Mouse (Mus musculus) liver, embryonic 13.5 days (tissue): ENCODE results near the gene Gprc6a. TPM values are rescaled to one million over a fixed set of nuclear protein-coding genes. Genes with fewer than 3 reads are reported as not detected.

Source experiments
- ATAC-seq: fragments of 200-750 bp; cut with Nextera tagmentation; 2 replicates; pipeline ENCODE4 v1.8.0; 2017; ENCODE audit warnings: low read depth, mild to moderate bottlenecking, moderate number of reproducible peaks, moderate library complexity
- DNase-seq: peaks from one replicate; pipeline ENCODE4 v3.0.0; 2022
- H3K27ac ChIP-seq: fragments of 300-500 bp; sonication (generic); 2 replicates; pipeline ENCODE4 v1.5.1; 2015; ENCODE audit warnings: moderate library complexity, mild to moderate bottlenecking, inconsistent platforms
- H3K27me3 ChIP-seq: fragments of 300-500 bp; sonication (generic); 2 replicates; pipeline ENCODE4 v1.6.1; 2015; ENCODE audit warnings: mild to moderate bottlenecking, inconsistent platforms
- H3K36me3 ChIP-seq: fragments of 300-500 bp; sonication (generic); 2 replicates; pipeline ENCODE4 v1.6.1; 2015; ENCODE audit warnings: mild to moderate bottlenecking, inconsistent platforms
- H3K4me1 ChIP-seq: fragments of 300-500 bp; sonication (generic); replicated peaks from 2 replicates; pipeline ENCODE4 v1.6.1; 2015; ENCODE audit warnings: inconsistent platforms
- H3K4me2 ChIP-seq: fragments of 300-500 bp; sonication (generic); 2 replicates; pipeline ENCODE4 v1.6.1; 2015; ENCODE audit warnings: inconsistent platforms, mild to moderate bottlenecking, moderate library complexity
- H3K4me3 ChIP-seq: fragments of 300-500 bp; sonication (generic); replicated peaks from 2 replicates; pipeline ENCODE4 v1.5.1; 2015; ENCODE audit warnings: mild to moderate bottlenecking, inconsistent platforms
- H3K9ac ChIP-seq: fragments of 300-500 bp; sonication (generic); 2 replicates; pipeline ENCODE4 v1.6.1; 2015; ENCODE audit warnings: mild to moderate bottlenecking, inconsistent platforms
- H3K9me3 ChIP-seq: fragments of 300-500 bp; sonication (generic); replicated peaks from 2 replicates; pipeline ENCODE4 v1.6.1; 2016; ENCODE audit warnings: inconsistent platforms
- WGBS: fragments of 180-500 bp; shearing (Covaris S2); methylation state at CpG from one replicate; pipeline ENCODE4 v1.1.7; 2015; ENCODE audit not compliant: insufficient replicate concordance; 5-methylcytosine and 5-hydroxymethylcytosine counted together
- polyA plus RNA-seq: library from polyadenylated mRNA; unstranded; fragments of >200 nt; fragmentation: Nextera tagmentation; extraction: Ambion mirVana; gene quantifications from 2 replicates; pipeline ENCODE4 v1.2.1, GENCODE M21; 2015

Gprc6a gene
- polyA plus RNA-seq, 1 experiment from 2014 or later, result not detected

DNA sequence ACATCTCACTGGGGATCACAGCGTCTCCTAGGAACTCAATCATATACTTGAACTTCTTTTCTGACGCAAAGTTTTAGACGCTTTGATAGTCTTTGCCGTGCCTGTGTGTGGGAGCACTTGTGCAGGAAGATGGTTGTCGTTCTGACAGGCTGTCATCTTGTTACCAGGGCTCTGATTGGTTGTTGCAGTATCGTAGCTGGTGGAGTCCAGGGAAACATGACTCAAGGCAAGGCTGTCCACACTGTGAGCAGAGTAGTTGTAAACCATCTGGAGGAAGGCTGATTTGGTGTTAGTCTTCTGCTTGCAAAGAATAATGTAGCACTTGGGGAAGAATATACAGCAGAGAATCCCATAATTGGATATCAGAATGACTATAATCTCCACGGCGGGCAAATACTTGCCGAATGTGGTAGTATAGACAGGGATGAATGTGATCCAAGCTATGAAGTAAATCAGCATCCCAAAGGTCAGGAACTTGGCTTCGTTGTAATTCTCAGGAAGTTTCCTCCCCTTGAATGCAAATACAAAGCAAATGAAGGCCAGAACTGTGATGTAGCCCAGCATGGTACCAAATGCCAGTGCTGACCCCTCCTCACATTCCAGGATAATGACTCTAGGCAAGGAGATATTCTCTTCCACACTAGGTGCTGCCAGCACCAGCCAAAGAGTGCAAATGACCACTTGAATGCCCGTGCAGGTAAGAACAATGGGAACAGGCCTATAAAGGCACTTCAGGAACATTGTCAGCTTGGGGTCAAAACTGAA is 16.3 kb downstream of the Gprc6a start:
- H3K9ac ChIP-seq, result no peak overlapping the region
- no peak overlapping the region for H3K27ac ChIP-seq
- no peak for DNase-seq
- H3K4me2 ChIP-seq, result no peak overlapping the region
- 63% methylated on average over 11 of the region's 11 CpGs for WGBS
- no peak for ATAC-seq
- H3K27me3 ChIP-seq, result no peaks in the 10 kb centered on the region
- no peaks in the 10 kb centered on the region for H3K4me1 ChIP-seq
- no peaks in the 10 kb centered on the region for H3K36me3 ChIP-seq
- no peak overlapping the region for H3K4me3 ChIP-seq
- H3K9me3 ChIP-seq, result no peaks in the 10 kb centered on the region

DNA sequence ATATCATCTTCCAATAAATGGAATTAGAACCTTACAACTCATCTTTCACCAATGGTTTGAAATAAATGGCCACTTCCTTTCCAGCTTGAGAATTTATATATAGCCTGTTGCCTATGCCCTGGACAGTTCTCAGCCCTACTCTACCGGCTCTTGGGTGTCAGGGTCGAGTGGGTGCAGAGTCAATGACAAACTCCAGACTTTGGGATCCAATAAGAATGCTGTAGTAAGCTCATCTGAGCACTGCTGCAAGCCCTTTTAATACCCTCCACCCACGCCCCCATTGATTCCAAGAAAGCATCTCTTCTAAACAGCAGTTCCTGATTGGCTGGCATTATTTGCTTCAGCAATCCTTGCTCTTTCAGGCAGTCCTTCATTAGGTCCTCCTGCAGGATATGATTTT is 17.8 kb downstream of the Gprc6a start:
- H3K9me3 ChIP-seq, result no peaks in the 10 kb centered on the region
- 61% methylated on average over 3 of the region's 3 CpGs for WGBS
- DNase-seq, result no peak

DNA sequence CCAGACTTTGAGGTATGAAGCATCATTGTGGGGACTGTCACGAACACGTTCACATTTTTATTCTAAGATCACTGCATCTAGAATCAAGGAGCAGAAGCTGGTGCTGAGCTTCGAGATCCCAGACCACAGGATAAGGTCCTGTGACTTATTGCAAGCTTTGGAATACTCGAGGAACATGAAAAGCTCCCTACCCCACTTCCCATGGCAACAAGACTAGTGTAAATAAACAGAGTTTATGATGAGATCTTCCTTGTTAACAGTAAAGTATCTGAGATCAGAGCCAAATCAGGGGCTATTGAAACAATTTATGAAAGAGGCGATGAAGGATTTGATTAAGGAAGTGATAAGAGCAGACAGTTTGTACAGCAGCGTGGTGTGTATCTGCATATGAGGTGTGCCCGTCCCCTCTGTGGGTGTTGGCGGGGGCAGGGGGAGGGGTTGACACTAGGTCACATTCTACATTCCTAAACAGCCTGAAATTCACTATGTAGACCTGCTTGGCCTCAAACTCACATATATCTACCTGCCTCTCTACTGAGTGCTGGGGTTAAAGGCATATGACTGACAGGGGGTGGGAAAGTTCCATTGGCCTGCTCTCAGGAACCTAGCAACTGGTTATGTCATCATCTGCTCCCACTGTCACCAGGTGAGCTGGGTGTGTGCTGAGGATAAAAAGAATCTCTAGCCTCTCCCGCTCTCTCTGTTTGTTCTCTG is 19.1 kb downstream of the Gprc6a start:
- no peak overlapping the region for H3K27ac ChIP-seq
- no peaks in the 10 kb centered on the region for H3K36me3 ChIP-seq
- ATAC-seq (no peak), DNase-seq (no peak)
- WGBS, result 49% methylated on average over 9 of the region's 9 CpGs
- H3K4me3 ChIP-seq, result no peak overlapping the region
- no peaks in the 10 kb centered on the region for H3K27me3 ChIP-seq
- no peaks in the 10 kb centered on the region for H3K9me3 ChIP-seq
- no peak overlapping the region for H3K9ac ChIP-seq
- no peak overlapping the region for H3K4me2 ChIP-seq
- H3K4me1 ChIP-seq, result no peaks in the 10 kb centered on the region

More for the DNA sequence above, 17.8 kb downstream of the Gprc6a start:
- no peak for ATAC-seq
- Histone ChIP-seq H3K4me2 (no peak overlapping the region), H3K27ac (no peak overlapping the region), H3K9ac (no peak overlapping the region), H3K4me3 (no peak overlapping the region), H3K27me3 (no peaks in the 10 kb centered on the region), H3K36me3 (no peaks in the 10 kb centered on the region), H3K4me1 (no peaks in the 10 kb centered on the region)

DNA sequence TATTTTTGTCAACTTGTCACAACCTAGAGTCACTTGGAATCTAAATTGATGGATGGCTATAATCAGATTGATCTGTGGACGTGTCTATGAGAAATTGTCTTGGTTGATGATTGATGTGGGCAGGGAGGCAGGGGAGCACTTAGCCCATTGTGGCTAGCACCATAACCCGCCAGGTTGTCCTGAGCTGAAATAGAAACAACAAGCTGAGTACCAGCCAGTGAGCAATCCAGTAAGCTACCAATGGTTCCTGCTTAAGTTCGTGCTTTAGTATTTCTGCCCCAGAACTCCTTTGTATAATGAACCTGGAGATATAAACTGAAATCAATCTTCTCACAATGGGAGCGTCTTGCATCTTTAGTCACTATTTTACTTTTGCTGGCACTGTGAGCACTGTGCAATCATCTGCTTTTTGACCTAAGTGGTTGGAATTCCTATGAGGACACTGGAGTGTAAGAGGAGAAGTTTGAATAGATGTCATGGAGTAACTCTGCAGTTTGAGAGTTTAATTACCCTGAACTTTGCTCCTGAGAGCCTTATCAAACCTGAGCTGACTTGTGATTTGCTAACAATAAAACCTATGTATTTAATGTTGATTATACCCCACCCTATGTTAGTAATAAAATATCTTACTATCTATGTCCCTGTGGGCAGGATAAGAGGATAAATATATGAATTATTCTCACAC is 21.4 kb downstream of the Gprc6a start:
- no peaks in the 10 kb centered on the region for H3K36me3 ChIP-seq
- no peaks in the 10 kb centered on the region for H3K9me3 ChIP-seq
- H3K4me1 ChIP-seq, result no peaks in the 10 kb centered on the region
- H3K4me2 ChIP-seq, result no peak overlapping the region
- no peak for ATAC-seq
- H3K4me3 ChIP-seq, result no peak overlapping the region
- 49% methylated on average over 4 of the region's 4 CpGs for WGBS
- DNase-seq, result no peak
- no peaks in the 10 kb centered on the region for H3K27me3 ChIP-seq
- H3K27ac ChIP-seq, result no peak overlapping the region
- H3K9ac ChIP-seq, result no peak overlapping the region

DNA sequence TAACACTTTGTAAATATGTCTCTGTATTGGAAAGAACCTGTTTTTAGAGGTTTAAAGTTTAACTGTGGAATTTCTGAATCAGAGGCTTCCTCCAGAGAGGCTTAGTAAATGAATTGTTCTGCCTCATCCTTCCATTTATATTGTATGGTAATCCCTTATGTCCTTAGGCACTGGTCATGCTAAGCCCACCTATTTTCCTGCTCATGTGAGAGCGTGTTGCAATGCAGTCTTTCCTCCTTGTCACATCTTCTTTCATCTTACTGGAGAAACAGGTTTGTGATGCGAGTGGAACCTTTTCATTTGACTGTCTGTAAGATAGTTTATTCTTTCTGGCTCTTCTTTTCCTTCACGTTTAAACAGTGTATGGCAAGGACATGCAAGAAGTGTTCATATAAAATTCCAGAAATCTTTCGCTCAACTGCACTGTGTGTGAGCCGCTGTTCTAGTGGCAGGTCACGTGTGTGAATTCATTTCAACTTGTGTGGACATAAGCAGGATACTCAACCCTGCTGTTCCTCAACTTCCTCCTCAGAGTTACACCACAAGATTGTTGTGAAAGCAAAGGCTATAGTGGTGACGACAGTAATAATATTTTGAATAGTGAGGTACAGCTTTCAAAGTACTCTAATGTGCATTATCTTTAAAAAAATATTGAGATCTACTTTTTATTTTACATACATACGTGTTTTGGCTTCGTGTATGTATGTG is 34.2 kb downstream of the Gprc6a start:
- DNase-seq, result no peak
- Histone ChIP-seq H3K4me3 (no peak overlapping the region), H3K27ac (no peak overlapping the region), H3K4me2 (no peak overlapping the region), H3K9me3 (no peaks in the 10 kb centered on the region), H3K27me3 (no peaks in the 10 kb centered on the region), H3K36me3 (no peaks in the 10 kb centered on the region), H3K9ac (no peak overlapping the region), H3K4me1 (no peaks in the 10 kb centered on the region)
- WGBS, result 54% methylated on average over 9 of the region's 9 CpGs
- no peak for ATAC-seq

DNA sequence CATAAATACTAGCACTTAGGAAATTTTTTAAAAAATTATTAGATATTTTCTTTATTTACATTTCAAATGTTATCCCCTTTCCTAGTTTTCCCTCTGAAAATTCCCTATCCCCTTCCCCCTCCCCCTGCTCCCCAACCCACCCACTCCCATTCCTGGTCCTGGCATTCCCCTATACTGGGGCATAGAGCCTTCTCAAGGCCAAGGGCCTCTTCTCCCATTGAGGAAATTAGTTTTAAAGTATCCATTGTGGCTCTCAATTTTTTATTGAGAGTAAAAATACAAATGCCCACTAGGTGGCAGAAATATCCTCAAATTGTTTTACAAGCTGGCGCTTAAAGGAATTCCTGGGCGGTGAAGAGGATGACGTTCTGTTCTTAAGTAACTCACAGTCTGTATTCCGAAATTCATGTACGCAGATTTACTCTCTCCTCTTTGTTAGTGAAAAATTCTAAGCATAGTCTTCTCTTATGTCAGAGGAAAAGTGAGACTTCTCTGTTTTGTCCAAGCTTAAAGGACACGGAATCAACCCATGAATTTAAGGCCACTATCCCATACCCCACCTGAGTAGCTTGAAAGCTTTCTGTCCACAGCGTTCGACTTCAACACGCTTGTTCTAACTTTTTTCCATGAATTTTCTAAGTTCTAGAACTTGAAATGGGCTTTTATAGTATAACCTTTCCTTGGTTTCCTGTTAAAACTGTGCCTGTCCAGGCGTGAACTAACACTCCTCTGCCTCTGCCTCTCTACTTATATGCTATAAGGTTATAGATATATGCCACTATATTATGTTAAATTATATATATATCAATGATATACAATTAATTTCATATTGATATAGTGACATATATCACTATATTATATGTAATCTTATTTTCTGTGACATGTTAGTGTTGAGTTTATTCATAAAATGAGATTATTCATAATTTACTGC is 36.0 kb downstream of the Gprc6a start:
- H3K9me3 ChIP-seq, result no peaks in the 10 kb centered on the region
- 36% methylated on average over 10 of the region's 10 CpGs for WGBS
- peaks cover 7% of the 10 kb centered on the region for H3K27me3 ChIP-seq
- no peak overlapping the region for H3K9ac ChIP-seq
- no peak for ATAC-seq
- no peak for DNase-seq
- H3K27ac ChIP-seq, result no peak overlapping the region
- H3K36me3 ChIP-seq, result no peaks in the 10 kb centered on the region
- no peak overlapping the region for H3K4me2 ChIP-seq
- no peak overlapping the region for H3K4me3 ChIP-seq
- no peaks in the 10 kb centered on the region for H3K4me1 ChIP-seq

DNA sequence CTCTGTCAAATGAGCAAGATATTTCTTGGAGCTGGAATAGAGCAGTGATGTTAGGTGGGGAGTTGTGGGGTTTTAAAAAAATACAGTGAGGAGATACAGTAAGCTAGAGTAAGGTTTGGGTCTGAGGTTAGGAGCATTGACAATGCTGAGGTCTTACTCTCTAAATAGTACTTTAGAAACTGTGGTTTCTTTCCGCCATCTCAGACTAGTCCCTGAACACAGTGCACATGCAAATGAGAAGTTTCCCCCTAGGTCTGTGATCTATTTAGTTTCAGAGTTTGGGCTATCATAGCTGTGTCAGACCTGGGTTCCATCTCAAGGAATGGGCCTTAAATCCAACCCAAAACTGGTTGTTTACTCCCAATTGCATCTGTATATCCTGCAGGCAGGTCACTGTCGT is 39.7 kb downstream of the Gprc6a start:
- no peaks in the 10 kb centered on the region for H3K4me1 ChIP-seq
- no peak overlapping the region for H3K27ac ChIP-seq
- no peak overlapping the region for H3K9ac ChIP-seq
- no peak overlapping the region for H3K4me3 ChIP-seq
- 51% methylated on average over 2 of the region's 2 CpGs for WGBS
- no peak for ATAC-seq
- no peaks in the 10 kb centered on the region for H3K36me3 ChIP-seq
- H3K27me3 ChIP-seq, result peaks cover 16% of the 10 kb centered on the region
- no peak overlapping the region for H3K4me2 ChIP-seq
- no peaks in the 10 kb centered on the region for H3K9me3 ChIP-seq
- no peak for DNase-seq

DNA sequence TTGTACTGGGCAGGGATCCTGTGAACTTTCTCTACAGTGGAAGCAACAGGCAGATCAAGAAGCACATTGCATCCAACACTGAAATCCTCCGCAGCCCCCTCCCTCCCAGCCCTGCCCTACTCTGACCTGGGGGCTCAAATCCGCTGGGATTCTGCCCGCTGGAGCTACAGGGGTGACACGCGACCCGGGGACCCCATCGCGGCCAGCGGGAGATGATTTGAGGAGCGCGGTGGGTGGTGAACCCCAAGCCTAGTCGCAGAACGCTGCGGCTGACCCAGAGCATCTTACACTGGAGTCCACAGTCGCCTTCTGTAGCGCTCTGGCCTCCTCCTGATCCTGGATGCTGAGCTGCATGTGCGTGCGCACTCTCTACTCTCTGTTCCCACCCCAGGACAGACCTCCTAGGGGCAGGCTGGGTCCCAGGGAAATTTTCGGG is 41.1 kb downstream of the Gprc6a start, which contains the start of gene Fam162b:
Gene Fam162b (minus strand): TSS at position 379 of the 436 bp plus-strand sequence.
- no peak for ATAC-seq
- H3K4me1 ChIP-seq, result no peaks in the 10 kb centered on the region
- no peak within 1 kb of the TSS for H3K9ac ChIP-seq
- no peak within 1 kb of the TSS for H3K4me3 ChIP-seq
- 3% methylated on average over 19 of the region's 19 CpGs for WGBS
- H3K27me3 ChIP-seq, result peaks cover 16% of the 10 kb centered on the region
- no peak for DNase-seq
- H3K27ac ChIP-seq, result no peak within 1 kb of the TSS
- H3K9me3 ChIP-seq, result no peaks in the 10 kb centered on the region
- H3K36me3 ChIP-seq, result no peaks in the 10 kb centered on the region
- 0 out of 2 replicates have a peak within 1 kb of the TSS, but pooled peaks have one; percentile 19 for H3K4me2 ChIP-seq

DNA sequence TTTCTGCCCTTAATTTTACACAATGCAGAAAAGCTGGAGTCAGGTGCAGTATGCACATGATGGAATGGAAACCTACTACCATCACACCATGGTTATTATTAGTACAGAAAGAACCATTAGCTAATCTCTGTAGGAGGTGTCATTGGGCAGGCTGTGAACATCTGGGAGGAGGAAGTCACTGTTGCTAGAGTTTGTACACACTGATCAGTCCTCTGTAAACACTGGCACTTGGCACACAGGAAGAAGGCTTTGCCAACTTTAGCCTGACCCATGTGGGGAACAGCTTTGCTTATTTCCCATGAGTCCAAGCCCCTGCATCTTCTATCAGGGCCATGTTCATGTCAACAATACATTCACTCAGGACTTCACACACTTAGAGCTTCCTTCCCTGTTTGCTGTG is 46.3 kb downstream of the Gprc6a start:
- H3K9ac ChIP-seq, result no peak overlapping the region
- H3K4me2 ChIP-seq, result no peak overlapping the region
- no peaks in the 10 kb centered on the region for H3K36me3 ChIP-seq
- no peaks in the 10 kb centered on the region for H3K4me1 ChIP-seq
- no peaks in the 10 kb centered on the region for H3K9me3 ChIP-seq
- peaks cover 5% of the 10 kb centered on the region for H3K27me3 ChIP-seq
- H3K4me3 ChIP-seq, result no peak overlapping the region
- H3K27ac ChIP-seq, result no peak overlapping the region
- DNase-seq (no peak), ATAC-seq (no peak)

DNA sequence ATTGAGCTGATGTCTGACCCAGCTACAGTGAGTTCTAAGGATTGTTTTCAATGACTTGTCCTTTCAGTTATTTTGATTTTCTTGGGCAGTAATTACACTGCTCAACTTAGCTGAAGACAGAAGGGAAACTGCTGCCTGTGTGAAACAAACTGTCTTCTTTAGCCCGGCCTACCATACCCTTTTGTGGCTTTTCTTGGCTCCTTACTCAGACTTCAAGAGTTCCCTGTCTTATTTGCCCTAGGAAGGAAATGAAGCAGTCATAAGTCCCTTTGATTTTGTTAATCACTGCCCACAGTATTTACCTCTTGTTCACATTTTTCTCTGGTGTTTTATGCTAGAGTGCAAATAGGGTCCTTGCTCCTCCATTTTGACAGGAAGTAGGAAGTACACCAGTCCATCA is 46.9 kb downstream of the Gprc6a start:
- H3K9ac ChIP-seq, result no peak overlapping the region

More for the DNA sequence above, 46.9 kb downstream of the Gprc6a start:
- 48% methylated on average over 1 of the region's 1 CpGs for WGBS
- Histone ChIP-seq H3K4me3 (no peak overlapping the region), H3K27ac (no peak overlapping the region), H3K36me3 (no peaks in the 10 kb centered on the region), H3K4me2 (no peak overlapping the region), H3K9me3 (no peaks in the 10 kb centered on the region), H3K27me3 (0 out of 2 replicates have a peak, but pooled peaks cover 3% of the 10 kb centered on the region), H3K4me1 (no peaks in the 10 kb centered on the region)
- no peak for ATAC-seq
- no peak for DNase-seq
